Mouse (Mus musculus) spleen, postnatal 36 days (tissue): Measurements from ENCODE around the gene Adk.

ENCODE experiments used
- DNase-seq, 2 experiments: peaks; one replicate each; pipeline ENCODE4 v3.0.0; 2022; ENCODE audit warnings: low spot score in 2 of 2, mixed read lengths in 1 of 2

The Adk gene

DNA sequence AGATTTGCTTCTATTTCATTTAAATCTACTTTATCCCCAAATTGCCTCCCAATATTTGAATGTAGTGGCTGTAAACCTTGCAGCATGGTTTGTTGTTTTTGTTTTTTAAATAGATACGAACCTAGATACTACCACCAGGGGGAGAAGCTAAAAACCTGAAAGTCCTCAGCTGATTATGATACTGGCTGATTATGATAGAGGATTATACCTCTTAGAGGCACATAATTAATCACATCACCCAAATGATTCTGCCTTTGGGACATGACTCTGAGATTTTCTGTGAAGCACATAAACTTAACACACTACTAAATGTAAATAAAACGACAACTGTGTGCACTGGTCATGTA lies 201.6 kb downstream of the Adk start:
- no peak for DNase-seq

DNA sequence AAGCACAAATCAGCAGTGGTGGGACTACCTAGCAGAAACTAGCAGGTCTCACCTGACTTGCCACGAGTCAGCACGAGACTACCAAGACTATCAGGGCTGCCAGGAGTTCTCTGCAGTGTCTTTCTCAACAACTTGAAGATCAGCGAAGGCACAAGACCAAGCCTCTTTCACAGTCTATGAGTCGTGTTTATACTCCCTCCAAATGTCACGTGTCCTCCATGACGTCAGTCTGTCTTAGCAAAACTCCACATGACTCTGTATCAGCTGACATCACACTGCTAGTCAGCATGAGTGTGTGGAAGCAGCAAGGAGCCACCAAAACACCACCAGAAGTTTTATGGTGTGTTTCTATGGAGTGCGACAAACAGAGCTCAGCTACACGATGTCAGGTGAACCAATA lies 215.9 kb downstream of the Adk start:
- no peak for DNase-seq

DNA sequence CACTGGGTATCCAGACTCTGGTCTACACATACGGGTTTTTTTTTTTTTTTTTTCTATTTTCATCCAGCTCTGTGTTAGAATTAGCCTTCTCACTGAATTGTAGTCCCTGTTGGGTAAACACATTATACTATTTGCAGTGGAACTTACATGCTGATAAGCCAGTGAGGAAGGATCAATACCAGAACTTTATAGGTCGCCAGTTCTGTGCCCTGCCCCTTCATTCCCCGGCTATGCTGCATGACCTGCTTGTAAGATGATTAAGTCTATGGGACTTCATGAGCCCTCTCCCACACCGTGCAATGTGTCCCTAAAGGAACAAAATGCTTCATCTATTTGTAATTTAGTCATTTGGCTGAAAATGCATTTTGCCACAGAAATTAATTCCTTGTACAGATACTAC lies 219.1 kb downstream of the Adk start:
- no peak for DNase-seq

DNA sequence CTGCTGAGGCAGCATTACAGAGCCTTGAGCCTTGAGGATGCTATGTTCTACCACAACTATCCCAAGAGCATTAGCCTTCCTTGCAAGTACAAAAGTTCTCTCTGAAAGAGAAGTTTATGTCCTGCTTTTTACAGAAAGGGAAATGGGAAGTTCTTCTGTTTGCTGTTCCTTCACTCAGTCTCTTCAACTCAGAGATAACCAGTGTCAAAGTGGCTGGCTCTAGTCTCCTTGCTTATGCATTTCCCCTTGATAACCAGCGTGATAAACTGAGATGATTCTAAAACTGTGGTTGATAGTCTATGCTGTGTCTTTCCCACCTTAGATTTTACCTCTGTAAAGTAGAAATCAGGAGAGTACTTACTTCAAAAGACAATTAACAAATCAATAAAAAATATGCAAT lies 223.4 kb downstream of the Adk start:
- DNase-seq, result no peak

DNA sequence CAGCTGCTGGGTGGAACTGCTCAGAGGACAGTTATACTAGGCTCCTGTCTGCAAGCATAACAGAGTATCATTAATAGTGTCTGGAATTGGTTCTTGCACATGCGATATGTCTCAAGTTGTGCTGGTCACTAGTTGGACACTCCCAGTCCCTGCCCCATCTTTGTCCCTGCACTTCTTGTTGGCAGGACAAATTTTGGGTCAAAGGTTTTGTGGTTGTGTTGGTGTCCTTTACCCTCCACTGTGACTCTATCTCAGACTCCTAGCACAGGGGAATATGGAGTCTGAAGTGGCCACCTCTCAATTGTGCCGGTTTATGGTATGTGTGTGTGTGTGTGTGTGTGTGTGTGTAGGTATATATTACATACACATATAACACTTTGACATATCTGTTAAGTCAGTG lies 225.9 kb downstream of the Adk start:
- no peak for DNase-seq

DNA sequence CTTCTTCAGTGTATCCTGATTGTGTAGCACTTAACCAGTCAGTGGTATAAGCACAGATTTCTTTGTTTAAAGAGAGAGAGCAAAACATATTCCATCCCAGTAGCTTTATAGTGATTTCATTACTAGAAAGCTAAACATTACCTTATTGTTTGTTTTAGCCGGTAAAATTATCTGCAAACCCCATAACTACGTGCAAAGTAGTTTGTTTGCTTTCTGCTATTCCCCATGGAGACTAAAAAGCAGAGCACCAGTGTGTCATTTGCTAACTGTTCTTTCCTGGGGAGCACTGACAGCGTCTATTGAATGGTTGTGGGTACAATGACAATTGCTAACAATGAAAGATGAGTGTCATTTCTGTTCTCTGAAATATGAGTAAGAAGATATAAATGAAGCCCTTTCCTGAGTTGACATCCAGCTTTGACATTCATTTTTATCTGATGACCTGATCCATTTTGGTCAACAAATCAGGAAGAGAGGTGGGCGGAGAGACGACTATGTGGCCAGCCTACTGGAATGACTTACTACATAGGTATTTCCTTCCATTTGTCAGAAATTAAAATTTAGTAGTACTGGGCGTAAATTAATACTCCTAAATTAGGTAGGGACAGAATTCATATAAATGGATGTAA lies 226.6 kb downstream of the Adk start:
- DNase-seq, result no peak

DNA sequence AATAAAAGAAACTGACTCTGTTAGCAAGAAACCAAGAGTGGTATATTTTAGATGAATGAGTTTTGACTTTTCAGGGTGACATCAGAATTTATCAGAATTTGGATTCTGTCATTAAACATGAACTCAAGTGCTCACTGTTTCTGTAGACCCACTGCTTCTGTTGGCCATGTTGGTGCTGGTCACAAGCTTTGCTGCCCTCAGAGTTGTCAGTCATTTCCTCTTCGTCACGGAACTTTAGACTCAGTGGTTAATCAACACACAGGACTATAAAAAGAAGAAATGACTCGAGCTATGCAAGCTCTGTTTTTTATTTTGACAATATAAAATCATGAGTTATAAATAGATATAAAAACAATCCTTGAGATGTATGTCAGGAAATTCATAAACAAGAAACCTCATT lies 228.1 kb downstream of the Adk start:
- peak; percentile 6 to 13 for DNase-seq

DNA sequence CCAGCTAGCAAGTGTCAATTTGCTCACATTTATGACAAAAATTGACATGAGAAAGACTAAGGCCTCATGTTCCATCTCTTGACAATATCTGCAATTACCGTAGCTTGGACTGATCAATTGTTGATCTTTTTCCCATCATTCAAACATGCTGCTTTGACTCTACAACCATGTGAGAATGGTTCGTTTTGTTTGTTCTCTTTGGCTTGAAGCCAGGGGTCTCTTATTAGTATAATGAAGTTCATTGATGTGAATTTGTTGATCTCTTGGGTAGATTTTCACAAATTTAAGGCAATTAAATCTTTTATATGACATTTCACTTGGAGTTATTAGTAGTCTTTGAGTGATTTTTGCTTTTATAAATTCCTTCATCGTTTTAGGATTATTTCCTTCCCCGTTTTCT lies 229.1 kb downstream of the Adk start:
- DNase-seq, result no peak

DNA sequence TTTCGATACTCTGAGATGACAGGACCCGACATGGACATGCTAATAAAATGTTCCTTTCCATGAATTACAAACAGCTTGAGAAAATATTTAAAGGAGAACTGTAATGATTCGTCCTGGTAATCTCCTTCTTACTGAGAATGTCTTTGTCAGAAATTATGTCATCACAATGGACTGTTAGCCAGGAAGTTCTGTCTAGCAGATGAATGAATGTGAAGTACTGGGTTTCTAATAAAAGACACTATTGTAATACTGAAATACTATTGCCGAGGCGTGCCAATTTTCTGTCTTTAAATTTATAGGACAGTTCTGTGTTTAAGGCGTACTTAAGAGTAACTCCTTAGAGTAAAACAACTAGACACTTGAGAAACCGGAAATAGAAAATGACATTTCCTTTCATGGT lies 231.7 kb downstream of the Adk start:
- DNase-seq, result no peak

DNA sequence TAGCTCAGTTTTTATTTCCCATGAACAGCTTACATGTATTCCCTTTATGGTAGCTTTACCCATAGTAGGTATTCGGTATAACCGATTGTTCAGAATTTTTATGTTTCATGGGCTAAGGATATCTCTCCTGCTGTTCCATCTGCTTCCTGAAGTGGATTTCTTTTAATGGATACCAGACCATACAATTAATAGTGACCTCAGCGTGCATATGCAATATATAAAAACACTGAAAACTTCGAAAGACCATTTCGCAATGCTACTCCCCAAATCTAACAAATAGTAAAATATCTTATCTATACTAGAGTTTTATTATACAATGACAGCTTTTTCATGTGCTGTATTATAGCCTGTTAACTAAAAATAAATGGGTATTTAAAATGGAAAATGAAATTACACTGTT lies 232.5 kb downstream of the Adk start:
- no peak for DNase-seq

DNA sequence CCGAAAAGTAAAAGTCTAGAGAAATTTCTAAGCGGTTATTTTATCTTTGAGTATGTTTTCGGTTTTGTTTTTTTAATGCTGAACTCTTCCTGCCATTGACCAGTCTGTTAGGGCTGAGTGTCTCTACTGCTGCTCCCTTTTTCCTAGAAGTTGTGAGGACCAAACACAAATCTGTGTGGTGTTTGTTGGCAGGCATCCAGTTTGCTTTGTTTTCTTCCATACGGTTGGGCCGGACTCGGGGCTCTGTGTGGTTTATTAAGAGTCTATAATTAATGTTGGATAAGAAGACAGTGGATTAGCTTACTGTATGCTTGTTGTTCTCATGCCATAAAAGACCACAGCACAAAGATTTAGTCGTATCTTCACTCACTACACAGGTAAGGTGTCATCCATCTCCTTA lies 233.9 kb downstream of the Adk start:
- no peak for DNase-seq

DNA sequence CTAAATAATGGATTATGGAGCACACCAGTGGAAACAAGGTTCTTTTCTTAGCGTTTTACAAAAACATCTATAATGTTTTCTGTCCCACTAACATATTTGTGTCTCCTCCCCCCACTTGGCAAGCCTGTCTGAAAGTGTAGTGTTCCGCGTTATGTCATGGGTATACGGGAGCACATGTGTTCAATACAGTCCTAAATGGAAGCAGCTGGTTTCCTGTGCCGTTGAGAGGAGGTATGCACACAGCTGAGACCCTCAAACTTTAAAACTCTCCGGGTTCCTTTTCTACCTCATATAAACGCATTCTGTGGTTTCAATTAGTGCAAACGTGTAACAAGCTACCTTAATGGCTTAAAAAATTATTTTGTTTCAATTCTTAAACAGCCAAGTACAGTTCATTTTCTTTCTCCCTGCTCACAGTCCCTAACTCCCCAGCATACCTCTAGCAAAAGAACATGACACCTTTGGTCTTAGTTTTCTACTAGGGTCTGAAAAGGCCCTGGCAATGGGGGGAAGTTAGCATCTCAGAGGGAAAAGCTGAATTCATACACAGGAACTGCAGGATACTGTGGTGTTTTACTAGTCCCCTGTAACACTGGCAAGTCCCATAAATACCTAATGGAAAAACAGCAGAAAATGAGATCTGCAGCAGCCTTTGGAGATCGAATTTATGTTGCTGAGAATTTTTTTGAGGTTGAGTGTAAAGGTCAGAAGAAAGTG lies 235.5 kb downstream of the Adk start:
- DNase-seq, result no peak

DNA sequence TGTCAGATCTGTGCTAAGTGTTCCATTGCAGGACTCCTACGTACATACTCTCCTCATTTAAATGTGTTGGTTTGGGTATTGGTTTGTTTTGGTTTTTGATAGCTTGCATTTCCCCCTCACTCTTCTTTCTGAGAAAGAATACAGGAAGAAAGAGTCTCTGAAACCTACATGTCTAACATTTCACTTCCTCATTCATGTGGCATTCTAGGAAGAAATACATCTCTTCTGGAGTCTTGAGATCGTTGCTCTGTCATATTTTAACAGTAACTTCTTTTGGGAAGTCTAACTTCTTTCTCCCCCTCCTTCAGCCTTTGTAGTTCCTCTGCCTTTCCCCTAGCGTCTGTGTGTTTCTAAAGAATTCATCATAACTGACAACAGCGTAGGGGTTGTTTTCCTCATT lies 247.4 kb downstream of the Adk start:
- DNase-seq, result peak in 1 of 2 experiments; percentile 3

DNA sequence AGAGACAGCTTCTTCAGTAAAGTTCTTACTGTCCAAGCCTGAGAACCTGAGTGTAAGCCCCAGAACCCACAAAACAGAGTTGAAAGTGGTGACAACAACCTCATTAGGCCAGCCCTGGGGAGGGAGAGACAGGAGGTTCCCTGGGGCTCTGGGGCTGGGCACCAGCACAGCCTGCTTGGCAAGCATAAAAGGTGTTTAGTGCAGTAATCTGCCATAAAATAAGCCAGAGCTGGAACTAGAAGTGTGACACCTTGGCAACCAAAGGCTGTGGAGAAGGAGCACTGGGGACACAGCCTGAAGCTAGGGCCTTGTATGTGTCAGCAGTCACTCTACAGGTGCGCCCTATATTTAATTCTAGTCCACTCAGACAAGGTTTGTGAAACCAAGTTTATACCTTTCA lies 252.4 kb downstream of the Adk start:
- no peak for DNase-seq

DNA sequence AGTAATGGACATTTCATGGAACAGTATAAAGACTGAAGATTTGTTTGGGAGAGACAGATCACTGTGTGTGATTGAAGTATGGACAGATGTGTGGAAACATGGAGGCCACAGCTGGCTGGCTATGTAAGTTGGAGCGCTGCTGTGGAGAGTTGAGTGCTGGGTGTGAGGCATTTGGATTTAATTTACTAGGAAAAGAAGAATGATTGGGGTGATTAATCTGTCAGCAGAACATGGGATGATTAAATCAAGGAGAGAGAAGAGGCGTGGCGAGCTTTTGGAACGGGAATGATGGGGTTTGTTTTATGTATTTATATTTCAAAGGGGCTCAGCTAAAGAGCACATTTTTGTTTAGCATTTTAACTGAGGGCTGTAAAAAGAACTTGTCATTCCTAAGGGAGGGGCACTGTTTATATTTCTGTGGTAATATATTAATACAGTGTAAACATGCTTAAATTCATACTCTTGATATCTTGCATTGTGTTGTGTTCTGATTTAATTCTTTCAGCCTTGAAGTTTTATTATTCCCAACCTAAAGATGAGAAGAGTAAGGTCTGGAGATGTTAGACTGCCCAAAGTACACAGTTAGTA lies 256.1 kb downstream of the Adk start:
- DNase-seq, result no peak

DNA sequence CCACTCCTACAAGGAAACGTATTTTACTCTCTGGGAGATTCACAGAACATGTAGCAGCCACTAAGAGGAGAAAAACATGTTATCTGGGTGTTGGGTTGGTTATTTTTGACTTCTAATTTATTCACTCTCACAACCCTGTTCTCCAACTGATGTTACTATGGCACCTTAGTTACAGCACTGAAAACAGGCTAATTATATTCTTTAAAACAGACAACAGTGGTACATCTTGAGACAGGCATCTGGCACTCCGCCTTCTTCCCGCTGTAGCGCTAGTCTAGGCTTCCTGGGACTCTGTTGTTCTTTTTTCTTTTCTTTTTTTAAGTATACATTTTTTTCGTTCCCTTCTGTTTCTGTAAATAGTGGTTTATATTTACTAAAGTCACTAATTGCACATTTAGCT lies 258.2 kb downstream of the Adk start:
- DNase-seq, result no peak

DNA sequence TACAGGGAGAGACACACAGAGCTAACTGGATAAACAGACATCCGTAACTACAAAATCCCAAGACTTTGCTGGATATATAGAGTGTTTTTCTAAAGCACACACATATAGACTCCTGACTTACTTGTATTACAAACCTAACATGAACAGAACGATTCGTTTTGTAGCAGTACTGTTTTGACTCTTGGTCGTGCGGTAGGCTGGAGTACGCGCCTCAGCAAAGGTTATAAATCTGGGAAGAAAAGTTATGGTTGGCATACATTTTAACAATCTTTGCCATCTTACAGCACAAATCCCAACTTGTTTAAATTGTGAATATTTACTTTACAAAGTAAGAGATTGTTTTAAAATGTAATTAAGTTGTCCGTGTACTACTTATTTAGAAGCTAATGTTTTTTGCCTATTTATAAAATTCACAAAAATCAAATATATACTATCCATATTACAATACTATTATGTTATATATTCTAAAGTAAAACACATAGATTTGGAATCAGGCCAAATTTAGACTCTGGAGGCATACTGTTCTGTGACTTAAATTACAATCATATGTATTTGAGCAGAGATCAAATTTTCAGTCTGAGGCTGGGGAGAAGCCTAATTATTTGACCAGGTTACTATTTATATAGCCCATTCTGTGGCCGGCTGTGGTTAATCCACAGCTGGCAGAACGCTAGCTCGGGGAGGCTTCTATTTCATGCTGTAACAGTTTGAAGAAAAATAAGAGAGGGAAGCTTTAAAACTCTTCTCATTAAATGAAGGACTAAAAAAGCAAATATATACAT lies 261.4 kb downstream of the Adk start:
- DNase-seq, result no peak

DNA sequence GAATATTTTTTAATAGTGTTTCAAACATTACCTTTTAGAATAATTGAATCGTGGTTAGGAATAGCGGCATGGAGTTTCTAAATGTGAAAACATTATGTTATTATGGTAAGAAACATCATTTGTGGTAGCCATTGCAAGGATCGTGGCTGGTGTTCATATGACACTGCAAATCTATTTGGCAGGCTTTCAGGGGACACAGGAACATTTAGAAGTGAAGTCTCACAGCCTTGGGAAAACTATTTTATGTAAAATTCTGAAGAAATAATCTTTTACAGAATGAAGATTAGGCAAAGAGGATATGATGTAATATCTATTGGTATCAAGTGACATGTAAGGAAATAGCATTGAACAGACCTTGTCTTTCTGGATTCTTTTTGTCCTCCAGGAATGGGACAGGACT lies 262.1 kb downstream of the Adk start:
- DNase-seq, result no peak

DNA sequence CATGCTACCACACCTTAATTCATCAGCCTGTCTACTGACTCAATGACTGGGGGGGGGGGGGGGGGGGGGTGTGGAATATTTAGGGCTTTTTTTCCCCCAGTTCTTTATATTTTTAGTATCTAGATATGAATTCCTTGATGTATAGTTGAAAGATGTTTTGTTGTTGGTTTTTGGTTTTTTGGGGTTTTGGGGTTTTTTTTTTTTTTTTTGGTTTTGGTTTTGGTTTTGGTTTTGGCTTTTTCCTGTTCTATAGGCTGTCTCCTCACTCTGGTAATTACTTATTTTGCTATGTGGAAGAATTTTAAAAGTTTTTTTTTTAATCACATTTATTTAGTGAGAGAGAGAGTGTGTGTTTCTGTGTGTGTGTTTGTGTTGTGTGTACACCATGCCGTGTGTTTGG lies 282.5 kb downstream of the Adk start:
- no peak for DNase-seq

DNA sequence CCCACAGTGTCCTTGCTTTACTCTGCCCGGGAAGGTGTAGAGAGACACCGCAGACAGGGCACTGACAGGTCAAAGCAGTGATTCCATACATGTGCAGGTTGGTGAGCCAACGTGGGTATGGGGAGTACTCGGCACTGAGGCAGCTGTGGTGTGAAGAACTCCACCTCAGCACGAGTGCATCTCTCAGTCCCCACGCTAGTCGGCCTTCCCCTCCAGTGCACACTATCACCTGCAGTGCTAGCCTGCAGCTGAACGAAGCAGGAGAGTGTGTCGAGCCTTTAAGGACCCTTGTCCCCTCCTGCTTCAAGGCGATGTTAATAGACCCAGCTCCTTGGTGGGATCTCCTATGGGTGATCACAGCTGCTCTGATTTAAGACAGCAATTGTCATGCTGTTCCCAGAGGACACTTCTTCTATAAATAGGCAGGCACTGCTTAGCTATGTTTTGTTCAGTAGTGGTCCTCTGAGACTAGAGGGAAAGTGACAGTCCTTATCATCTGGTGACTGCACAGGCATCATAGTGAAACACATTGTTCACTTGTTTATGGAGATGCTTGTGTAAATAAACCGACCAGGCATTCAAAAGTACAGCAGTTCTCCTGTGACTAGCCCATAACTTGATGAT lies 283.4 kb downstream of the Adk start:
- DNase-seq, result no peak

DNA sequence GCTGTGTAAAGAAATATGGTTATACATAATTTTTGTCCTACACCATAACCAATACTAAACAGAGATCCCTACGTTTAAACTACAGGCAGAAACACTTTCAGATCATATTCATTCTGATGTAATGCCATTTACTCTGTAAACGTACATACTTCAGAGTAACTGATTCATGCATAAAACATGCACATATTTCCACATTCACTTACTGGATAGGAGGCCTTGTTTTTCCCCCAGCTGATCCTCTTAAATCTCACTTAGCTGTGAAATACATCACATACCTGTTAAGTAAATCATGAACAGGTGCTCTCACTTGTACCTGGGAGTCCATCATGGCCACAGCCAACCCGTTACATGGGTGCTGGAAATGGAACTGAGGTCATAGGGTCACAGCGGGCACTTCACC lies 285.6 kb downstream of the Adk start:
- no peak for DNase-seq

DNA sequence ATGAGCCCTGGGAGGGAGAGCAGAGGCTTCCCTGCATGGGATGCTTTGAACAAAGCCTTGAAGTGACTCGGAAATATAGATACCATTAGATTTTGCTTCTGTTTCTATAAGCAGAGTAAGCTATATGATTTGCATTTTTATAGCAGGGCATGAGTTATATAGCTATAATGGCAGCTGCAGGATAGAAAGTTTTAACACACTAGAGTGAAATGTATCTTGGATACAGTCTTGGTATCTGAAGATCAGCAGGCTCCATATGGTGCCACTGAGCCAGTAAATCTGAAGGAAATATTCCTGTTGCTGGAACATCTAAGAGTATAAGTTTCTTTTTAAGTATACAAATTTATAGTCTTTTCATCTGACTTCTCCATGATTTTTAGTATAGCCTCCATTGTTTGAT lies 288.8 kb downstream of the Adk start:
- DNase-seq, result no peak
